Mouse (Mus musculus) gastrocnemius, postnatal 14 days (tissue): ENCODE results near the gene Ntrk3. TPM values are rescaled to one million over a fixed set of nuclear protein-coding genes. Genes with fewer than 3 reads are reported as not detected.
A peak's percentile ranks its signal among the peaks of the same experiment; 100 is the strongest.

Experiments
- DNase-seq: peaks from one replicate; pipeline ENCODE4 v3.0.0; 2021; ENCODE audit warnings: mixed read lengths
- intact Hi-C: fragments of 180-260 bp; cut with DNase I; formaldehyde crosslinking; loops from one replicate; pipeline ENCODE4 v1.15.1; 2025; ENCODE audit warnings: low total_unique reads
- long read RNA-seq, 2 experiments: library from polyadenylated mRNA; stranded (forward); transcript quantifications; one replicate each; pipeline ENCODE4 v2.0.0; 2021
- total RNA-seq, 2 experiments: library from RNA; stranded (reverse); gene quantifications; 2 replicates each; pipeline ENCODE4 v1.2.3; 2021

Ntrk3 gene
- total RNA-seq: 1 to 10 TPM; 3.1 to 3.5 TPM
- long read RNA-seq, experiment 1: 0 reads
- long read RNA-seq, experiment 2, partial matches to known transcripts: 0 of 2 reads
- long read RNA-seq, experiment 2, other reads (novel, unspliced or antisense): 1 of 2 reads

GRCm38 (mm10) chr7:78737614-78738210, at the start of gene Ntrk3:
Gene Ntrk3 (minus strand): TSS chr7:78738012.
- no peak for DNase-seq
- intact Hi-C loops: no loop called here

DNA sequence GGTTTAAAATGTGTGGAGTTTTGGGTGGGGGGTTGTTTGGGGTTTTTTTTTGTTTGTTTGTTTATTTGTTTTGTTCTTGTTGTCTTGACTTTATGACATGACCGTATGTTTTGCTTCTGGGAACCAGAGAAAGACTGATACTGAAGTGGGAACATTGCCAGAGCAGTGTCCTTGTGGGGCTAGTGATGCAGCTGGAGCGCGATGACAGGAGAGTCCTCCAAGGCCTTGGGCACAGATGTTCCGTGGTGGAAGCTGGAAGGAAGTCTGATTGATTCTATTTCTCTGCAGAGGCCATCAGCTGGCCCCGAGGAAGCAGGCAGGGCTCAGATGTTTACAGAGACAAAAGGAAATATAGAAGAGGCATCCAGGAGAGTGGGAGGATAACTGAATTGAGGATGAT, 48.1 kb upstream of the Ntrk3 start:
- intact Hi-C loops: loop anchor here (5.0 kb wide), 1 partner anchor 61 kb away; the partner anchor contains the start of gene Det1
- DNase-seq: no peak

DNA sequence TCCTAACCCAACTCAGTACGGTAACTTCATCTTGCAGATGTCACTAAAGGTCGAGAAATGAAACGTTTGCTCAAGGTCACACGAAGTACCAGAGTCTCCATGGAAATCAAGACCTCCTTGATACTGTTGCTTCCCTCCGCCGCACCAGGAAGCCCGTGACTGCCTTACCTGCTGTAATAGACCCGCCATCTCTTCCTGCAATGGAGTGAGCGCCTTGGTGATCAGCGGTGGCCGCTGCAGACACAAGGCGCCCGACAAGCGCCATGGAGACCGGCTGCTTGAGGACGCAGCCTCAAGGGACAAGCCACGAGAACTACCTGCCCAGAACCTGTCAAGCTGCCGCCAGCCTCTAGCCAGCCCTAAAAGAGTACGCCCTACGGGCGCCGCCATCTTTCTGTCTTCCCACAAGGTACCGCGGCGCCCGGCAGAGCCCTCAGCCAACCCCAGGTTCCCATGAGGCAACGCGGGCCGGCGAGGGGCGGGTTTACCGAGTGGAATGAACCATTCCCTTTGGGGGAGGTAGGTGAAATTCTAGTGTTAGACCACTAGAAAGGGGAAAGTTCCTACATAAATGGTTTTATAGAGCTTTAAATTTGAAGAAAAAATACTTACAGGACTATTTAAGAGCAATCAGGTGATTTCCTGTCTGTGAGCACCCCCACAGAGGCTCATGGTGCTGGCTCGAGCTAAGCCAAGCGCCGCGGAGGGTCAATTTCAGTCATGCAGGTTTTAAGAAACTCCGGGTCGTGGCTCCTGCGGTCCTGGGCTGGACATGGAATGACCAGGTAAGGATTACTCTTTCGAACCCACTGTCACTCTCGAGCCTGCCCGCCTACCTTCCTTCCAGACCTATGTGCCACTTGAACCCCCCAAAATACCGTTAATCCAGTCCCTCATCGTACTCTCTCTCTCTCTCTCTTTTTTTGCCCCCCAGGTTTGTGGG, 45.1 kb upstream of the Ntrk3 start, which contains the start of the genes Mrps11 and Mrpl46:
TSS of gene Mrps11 (plus strand) at position 481 of the 943 bp plus-strand sequence.
TSS of gene Mrpl46 (minus strand) at position 893 of the 943 bp plus-strand sequence.
- intact Hi-C loops: no loop called here
- DNase-seq: peak; percentile 88

DNA sequence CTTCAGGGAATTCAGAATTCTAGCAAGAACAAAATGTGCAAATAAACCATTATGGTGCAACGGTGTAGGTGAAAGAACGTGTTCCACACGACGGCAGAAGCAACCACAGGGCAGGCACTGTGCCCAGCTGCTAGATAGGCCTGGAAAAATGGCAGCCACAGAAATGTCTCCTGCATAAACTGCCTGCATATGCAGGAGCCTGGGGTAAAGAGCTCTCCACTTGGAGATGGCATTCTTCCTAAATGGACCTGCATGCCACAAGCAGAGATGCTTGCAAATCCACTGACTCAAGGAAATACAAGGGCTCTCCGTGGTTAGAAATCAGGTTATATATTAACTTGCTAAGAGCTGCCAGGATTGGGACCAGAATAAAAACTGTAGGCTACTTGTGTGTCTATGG, 40.9 kb upstream of the Ntrk3 start:
- DNase-seq: no peak
- intact Hi-C loops: no loop called here

- DNase-seq: no peak
- intact Hi-C loops: no loop called here
Measured at GRCm38 (mm10) chr7:78770936-78771335, 33.1 kb upstream of the Ntrk3 start.

GRCm38 (mm10) chr7:78769075-78769652, 31.4 kb upstream of the Ntrk3 start:
- intact Hi-C loops: no loop called here
- no peak for DNase-seq

DNA sequence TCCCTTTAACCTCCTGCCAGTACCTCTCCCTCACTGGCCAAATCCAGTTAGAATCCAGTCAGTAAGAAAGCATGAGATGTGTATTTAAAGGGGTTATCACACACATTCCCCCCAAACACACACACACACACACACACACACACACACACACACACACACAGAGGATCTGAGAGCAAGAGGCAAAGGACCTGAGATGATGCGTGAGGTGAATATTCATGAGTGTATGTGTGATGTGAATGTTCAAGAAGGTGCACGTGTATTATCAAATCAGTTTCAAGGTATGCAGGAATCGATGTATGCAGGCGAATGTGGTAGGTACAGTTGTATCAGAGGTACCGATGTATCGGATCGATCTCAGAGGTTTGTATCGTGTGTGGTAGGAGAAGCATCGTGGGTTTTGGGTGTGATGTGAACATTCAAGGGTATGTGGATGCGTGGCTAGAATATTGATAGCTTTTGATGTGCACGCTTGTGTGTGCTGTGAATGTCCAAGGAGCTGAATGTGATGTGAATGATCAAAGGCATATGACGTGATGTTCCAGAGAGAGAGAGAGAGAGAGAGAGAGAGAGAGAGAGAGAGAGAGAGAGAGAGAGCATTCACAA, 30.2 kb upstream of the Ntrk3 start:
- intact Hi-C loops: no loop called here
- no peak for DNase-seq

DNA sequence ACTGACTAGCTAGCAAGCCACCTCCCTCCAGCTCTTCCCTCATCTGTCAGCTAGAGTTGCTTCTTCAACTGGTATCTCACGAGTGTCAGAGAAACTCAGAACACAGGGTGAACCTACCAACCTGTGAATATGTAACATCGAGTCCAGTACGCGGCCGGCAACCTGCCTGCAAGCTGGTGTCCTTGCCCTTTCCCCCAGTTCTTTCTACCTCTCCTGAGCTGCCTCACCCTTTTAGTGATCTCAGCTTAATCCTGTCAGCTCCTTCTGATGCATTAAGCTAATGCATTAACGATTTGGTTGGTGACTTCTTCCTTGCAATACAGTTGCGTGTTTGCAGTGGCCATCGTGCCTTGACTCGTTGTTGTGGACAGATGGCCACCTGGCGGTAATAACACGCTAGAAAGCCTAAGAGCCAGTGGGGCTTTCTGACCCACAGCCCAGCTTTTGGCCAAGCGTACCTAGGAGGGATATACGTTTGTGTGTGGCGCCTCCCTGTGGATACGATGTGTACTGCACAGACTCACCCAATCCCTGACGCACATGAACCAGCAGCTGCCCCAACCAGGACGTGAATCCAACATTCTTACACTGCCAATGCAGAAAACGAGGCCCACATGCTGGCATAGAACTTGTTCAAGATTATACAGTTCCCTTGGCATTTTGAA, 28.3 kb upstream of the Ntrk3 start:
- peak; percentile 42 for DNase-seq
- intact Hi-C loops: no loop called here

- intact Hi-C loops: no loop called here
- DNase-seq: no peak
Measured at GRCm38 (mm10) chr7:78765215-78765631, 27.4 kb upstream of the Ntrk3 start.

- DNase-seq: no peak
Measured at GRCm38 (mm10) chr7:78763801-78764200, 26.0 kb upstream of the Ntrk3 start.

DNA sequence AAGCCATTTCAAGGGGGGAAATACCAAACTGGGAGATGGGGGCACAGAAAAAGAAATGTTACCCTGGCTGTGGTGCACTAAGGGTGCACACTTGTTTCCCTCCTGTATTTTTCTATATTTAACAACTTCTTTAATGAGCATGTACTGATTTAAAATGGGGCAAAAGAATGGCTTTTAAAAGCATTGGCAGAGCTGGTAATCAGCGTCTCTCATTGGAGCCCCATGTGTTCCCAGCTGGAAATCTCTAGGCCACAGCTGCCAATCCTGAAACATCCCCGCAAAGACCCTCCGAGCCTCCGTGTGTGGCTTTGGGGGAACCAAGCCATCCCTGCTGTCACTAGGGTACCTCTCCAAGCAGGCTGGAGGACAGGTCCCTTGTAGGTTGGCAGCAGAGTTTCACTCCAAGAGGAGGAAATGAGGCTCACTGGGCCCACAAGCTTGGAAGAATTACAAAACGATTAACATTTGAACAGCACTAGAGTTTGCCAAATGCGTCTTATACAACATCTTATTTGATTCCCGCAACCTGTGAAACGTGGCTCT, 16.7 kb upstream of the Ntrk3 start:
- intact Hi-C loops: no loop called here
- DNase-seq: no peak

More at GRCm38 (mm10) chr7:78763801-78764200, 26.0 kb upstream of the Ntrk3 start:
- intact Hi-C loops: no loop called here

DNA sequence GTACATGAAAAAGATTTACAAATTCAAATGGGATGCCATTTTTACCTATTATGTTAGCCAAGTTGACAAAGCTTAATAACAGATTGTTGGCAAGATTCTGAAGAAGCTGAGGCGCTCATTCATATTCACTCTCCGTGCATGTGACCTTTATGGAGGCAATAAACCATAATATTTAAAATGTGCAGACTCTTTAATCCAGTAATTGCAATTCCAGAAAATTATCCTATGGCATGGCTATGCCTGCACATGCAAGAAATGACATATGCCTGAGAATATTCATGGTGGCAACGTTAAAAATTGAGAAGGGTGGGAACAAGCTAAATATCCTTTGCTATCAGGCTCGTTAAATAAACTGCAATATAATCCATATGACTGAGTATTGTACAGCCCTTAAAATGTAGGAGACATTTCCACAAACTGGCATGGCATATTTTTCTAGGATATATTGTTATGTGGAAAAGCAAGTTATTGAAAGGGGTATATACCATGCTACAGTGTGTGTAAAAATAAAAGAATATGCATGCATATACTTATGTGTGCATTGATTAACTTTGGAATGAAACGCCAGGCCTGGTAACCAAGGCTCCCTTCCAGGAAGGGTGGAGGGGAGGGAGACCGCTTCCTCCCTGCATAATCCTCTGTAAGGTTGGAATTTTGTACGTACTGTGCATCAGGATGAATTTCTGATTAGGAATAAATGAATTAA, 16.1 kb upstream of the Ntrk3 start:
- no peak for DNase-seq
- intact Hi-C loops: no loop called here

DNA sequence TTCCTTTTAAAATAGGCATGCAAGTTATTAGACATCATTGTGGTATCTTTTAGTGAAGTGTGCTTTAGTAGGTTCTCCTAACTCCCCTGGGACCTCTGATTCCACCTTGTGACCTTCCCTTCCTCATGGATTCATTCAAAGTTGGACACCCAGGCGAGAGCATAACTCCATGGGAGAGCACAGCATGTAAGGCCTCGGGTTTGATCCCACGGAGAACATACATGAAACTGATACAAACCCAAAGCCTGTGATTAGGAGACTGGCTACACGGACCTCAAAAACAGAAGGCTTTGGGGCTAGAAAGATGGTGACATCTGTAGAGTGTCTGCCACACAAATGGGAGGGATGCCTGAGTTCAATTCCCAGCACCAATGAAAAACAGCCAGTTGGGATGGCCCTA, 15.1 kb upstream of the Ntrk3 start:
- no peak for DNase-seq
- intact Hi-C loops: no loop called here

GRCm38 (mm10) chr7:78743731-78744385, 6.0 kb upstream of the Ntrk3 start:
- intact Hi-C loops: no loop called here
- no peak for DNase-seq

DNA sequence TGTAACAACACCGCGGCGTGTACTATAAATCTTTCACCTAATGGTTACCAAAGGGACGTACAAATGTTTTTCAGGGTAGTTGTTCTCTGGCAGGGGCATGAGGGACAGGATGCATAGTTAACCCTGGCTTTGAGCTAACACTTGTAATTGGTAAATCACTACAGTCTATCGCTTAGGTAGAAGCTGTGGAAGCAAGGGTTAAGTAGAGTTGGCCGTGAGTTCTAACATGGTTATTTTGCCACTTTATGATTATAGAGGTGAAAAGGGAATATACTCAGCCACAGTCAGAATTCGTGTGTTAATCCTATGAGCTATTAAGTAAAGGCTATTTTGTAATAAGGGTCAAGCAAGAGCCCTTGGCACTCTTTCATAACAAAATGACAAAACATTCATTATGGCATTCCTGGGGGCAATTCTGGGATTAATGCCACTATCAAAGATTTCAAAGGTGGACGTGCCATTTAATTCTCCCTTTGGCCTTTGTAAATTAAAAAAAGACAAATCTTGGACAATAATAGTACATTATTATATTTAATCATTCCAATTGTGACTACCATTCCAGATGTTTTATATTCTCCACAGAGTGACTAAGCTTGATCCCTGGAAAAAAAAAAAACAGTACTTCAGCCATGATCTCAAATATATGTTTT, 1.7 kb upstream of the Ntrk3 start:
- no peak for DNase-seq

DNA sequence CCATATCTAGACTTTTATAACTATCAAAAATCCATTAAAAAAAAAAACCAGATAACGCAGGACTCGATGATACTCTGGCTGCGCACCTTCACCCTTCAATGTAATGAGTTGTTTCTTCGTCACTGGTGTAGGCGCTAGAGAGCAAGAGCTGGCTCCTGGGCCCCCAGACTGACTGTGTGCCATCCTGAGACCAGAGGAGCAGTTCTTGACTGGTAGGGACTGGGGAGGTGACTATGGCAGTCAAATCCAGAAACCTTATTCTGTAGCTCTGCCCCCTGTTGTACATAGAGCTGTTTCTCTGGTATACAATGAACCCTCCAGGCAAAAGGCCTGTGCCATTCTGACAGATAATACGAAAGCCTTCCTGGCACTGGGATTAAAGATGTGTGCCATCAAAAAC, 616 bp downstream of the Ntrk3 start:
- intact Hi-C loops: no loop called here
- no peak for DNase-seq

More for the DNA sequence above, 1.7 kb upstream of the Ntrk3 start:
- intact Hi-C loops: no loop called here

GRCm38 (mm10) chr7:78731391-78731790, 6.4 kb downstream of the Ntrk3 start:
- DNase-seq: no peak
- intact Hi-C loops: no loop called here
